Mouse (Mus musculus) mouse trophoblast stem cell (cell line): ENCODE data around the gene Tpmt.

Experiments
- in situ Hi-C, 2 experiments: fragments of 300-500 bp; cut with MseI, MboI; formaldehyde crosslinking; loops; 2 replicates in 1 of 2; 3 replicates in 1 of 2; pipeline ENCODE4 v1.15.1; 2025

Gene Tpmt

GRCm38 (mm10) chr13:47042024-47042633, 2.4 kb downstream of the Tpmt start:
- in situ Hi-C loops, result no loop called here

- in situ Hi-C loops, result no loop called here
Measured at GRCm38 (mm10) chr13:47040061-47040460, 4.5 kb downstream of the Tpmt start.

- in situ Hi-C loops, result no loop called here
Measured at GRCm38 (mm10) chr13:47037946-47038345, 6.6 kb downstream of the Tpmt start.

- in situ Hi-C loops, result no loop called here
Measured at GRCm38 (mm10) chr13:47033602-47034001, 10.9 kb downstream of the Tpmt start.

GRCm38 (mm10) chr13:47030376-47031107, 14.0 kb downstream of the Tpmt start:
- in situ Hi-C loops, result no loop called here

- in situ Hi-C loops, result no loop called here
Measured at GRCm38 (mm10) chr13:47020798-47021197, 23.7 kb downstream of the Tpmt start.

- in situ Hi-C loops, result loop anchor here (5.0 to 10.0 kb wide), 2 partner anchors 185 to 187 kb away; no protein-coding TSS in a partner anchor
Measured at GRCm38 (mm10) chr13:47019774-47020173, 24.8 kb downstream of the Tpmt start.

GRCm38 (mm10) chr13:47017259-47017658, 27.3 kb downstream of the Tpmt start:
- in situ Hi-C loops, result loop anchor here (5.0 to 10.0 kb wide), 2 partner anchors 182 to 185 kb away; no protein-coding TSS in a partner anchor

- in situ Hi-C loops, result loop anchor here (5.0 to 10.0 kb wide), 2 partner anchors 180 to 183 kb away; no protein-coding TSS in a partner anchor
Measured at GRCm38 (mm10) chr13:47015195-47015501, 29.4 kb downstream of the Tpmt start.

- in situ Hi-C loops, result loop anchor here (5.0 to 10.0 kb wide), 2 partner anchors 180 to 182 kb away; no protein-coding TSS in a partner anchor
Measured at GRCm38 (mm10) chr13:47014334-47015194, 30.0 kb downstream of the Tpmt start, which contains the start of gene Nhlrc1. Gene Nhlrc1 (minus strand): TSS chr13:47014850.

- in situ Hi-C loops, result loop anchor here in 1 of 2 experiments (10.0 kb wide), 1 partner anchor 179 kb away; no protein-coding TSS in a partner anchor
Measured at GRCm38 (mm10) chr13:47013740-47014139, 30.8 kb downstream of the Tpmt start.

- in situ Hi-C loops, result no loop called here
Measured at GRCm38 (mm10) chr13:47001590-47001989, 42.9 kb downstream of the Tpmt start.

GRCm38 (mm10) chr13:46999498-46999897, 45.0 kb downstream of the Tpmt start:
- in situ Hi-C loops, result no loop called here

- in situ Hi-C loops, result no loop called here
Measured at GRCm38 (mm10) chr13:46997355-46997754, 47.2 kb downstream of the Tpmt start.

- in situ Hi-C loops, result no loop called here
Measured at GRCm38 (mm10) chr13:46993274-46993551, 51.3 kb downstream of the Tpmt start.

GRCm38 (mm10) chr13:46992516-46993273, 51.8 kb downstream of the Tpmt start:
- in situ Hi-C loops, result no loop called here

- in situ Hi-C loops, result no loop called here
Measured at GRCm38 (mm10) chr13:46990376-46991011, 54.0 kb downstream of the Tpmt start.

GRCm38 (mm10) chr13:46987941-46988340, 56.6 kb downstream of the Tpmt start:
- in situ Hi-C loops, result no loop called here

GRCm38 (mm10) chr13:46986208-46986607, 58.3 kb downstream of the Tpmt start:
- in situ Hi-C loops, result no loop called here

- in situ Hi-C loops, result no loop called here
Measured at GRCm38 (mm10) chr13:46983878-46984277, 60.7 kb downstream of the Tpmt start.
